Mouse (Mus musculus) layer of hippocampus, postnatal 14 days (tissue): ENCODE results near the gene Ociad2. TPM values are rescaled to one million over a fixed set of nuclear protein-coding genes. Genes with fewer than 3 reads are reported as not detected.

Source experiments
- total RNA-seq, 2 experiments: library from RNA; stranded (reverse); gene quantifications; 2 replicates each; pipeline ENCODE4 v1.2.3; 2021

Ociad2 gene
- total RNA-seq, 2 experiments from 2014 or later, result 108 to 112 TPM

Other genes starting within 250 kb of the Ociad2 start
- gene Fryl, start 84.4 kb downstream of the Ociad2 start, total RNA-seq, result 10 to 100 TPM; 68.4 to 72.2 TPM
- gene Ociad1, start 48.2 kb downstream of the Ociad2 start, total RNA-seq, result 100 to 1,000 TPM; 390 to 412 TPM
- gene Cwh43, start 65.0 kb upstream of the Ociad2 start, total RNA-seq, result 1 to 10 TPM; 3.3 to 3.4 TPM
- 100 to 1,000 TPM; 116 to 120 TPM for gene Dcun1d4, start 140.0 kb upstream of the Ociad2 start, total RNA-seq